Mouse (Mus musculus) olfactory bulb, adult 2 months (tissue): ENCODE measurements around the gene Trim10. TPM values are rescaled to one million over a fixed set of nuclear protein-coding genes. Genes with fewer than 3 reads are reported as not detected.

Source experiments
- H3K27ac ChIP-seq: fragments of 200-500 bp; 2 replicates; pipeline ENCODE4 v1.5.1; 2012; ENCODE audit warnings: low read depth, low read length; ENCODE audit not compliant: insufficient read depth
- H3K4me1 ChIP-seq: fragments of 200-500 bp; 2 replicates; pipeline ENCODE4 v1.6.1; 2012; ENCODE audit warnings: low read length; ENCODE audit not compliant: control insufficient read depth, insufficient read depth
- H3K4me3 ChIP-seq: fragments of 200-500 bp; 2 replicates; pipeline ENCODE4 v1.5.1; 2012; ENCODE audit warnings: mild to moderate bottlenecking, low read depth, low read length, moderate library complexity; ENCODE audit not compliant: insufficient read depth
- CTCF ChIP-seq: fragments of 200-500 bp; IDR thresholded peaks from 2 replicates; pipeline ENCODE4 v1.5.1; 2012; ENCODE audit warnings: low read depth, mild to moderate bottlenecking, low read length, moderate library complexity; ENCODE audit not compliant: insufficient read depth
- POLR2A ChIP-seq: fragments of 200-500 bp; IDR thresholded peaks from 2 replicates; pipeline ENCODE4 v1.6.1; 2012; ENCODE audit warnings: mild to moderate bottlenecking, low read depth, low read length, moderate library complexity; ENCODE audit not compliant: insufficient read depth
- WGBS: fragments of 180-500 bp; shearing (Covaris S2); methylation state at CpG from one replicate; pipeline ENCODE4 v1.1.7; 2018; 5-methylcytosine and 5-hydroxymethylcytosine counted together
- polyA plus RNA-seq: library from polyadenylated mRNA; stranded (reverse); fragments of >200 nt; gene quantifications from 2 replicates; pipeline ENCODE4 v1.2.4, GENCODE M21; 2012; ENCODE audit warnings: low replicate concordance; ENCODE audit not compliant: missing spikeins, insufficient read depth, insufficient read length

Gene Trim10
- polyA plus RNA-seq, 1 experiment: not detected

GRCm38 (mm10) chr17:36851200-36851599 lies 18.2 kb upstream of the Trim10 start:
- Histone ChIP-seq H3K4me3 (no peak overlapping the region), H3K27ac (no peak overlapping the region), H3K4me1 (no peaks in the 10 kb centered on the region; the same call in 1 of the 2 replicates)
- 85% methylated on average over 5 of the region's 5 CpGs for WGBS
- TF ChIP-seq POLR2A (no peak), CTCF (no peak)

GRCm38 (mm10) chr17:36851627-36852026 lies 17.7 kb upstream of the Trim10 start:
- TF ChIP-seq POLR2A (no peak), CTCF (no peak)
- 89% methylated on average over 5 of the region's 5 CpGs for WGBS
- Histone ChIP-seq H3K4me3 (no peak overlapping the region), H3K27ac (no peak overlapping the region), H3K4me1 (no peaks in the 10 kb centered on the region; the same call in 1 of the 2 replicates)

- TF ChIP-seq CTCF (no peak), POLR2A (no peak)
- no peak overlapping the region for H3K27ac ChIP-seq
- WGBS: 95% methylated on average over 3 of the region's 3 CpGs
- no peaks in the 10 kb centered on the region for H3K4me1 ChIP-seq
- H3K4me3 ChIP-seq: no peak overlapping the region
Measured at GRCm38 (mm10) chr17:36855484-36855883, 13.9 kb upstream of the Trim10 start.

GRCm38 (mm10) chr17:36856236-36856635 lies 13.1 kb upstream of the Trim10 start:
- H3K4me1 ChIP-seq: no peaks in the 10 kb centered on the region
- no peak for TF ChIP-seq POLR2A
- TF ChIP-seq CTCF: no peak
- WGBS: 87% methylated on average over 4 of the region's 4 CpGs
- H3K27ac ChIP-seq: no peak overlapping the region
- H3K4me3 ChIP-seq: no peak overlapping the region

GRCm38 (mm10) chr17:36858181-36858580 lies 11.2 kb upstream of the Trim10 start:
- no peak overlapping the region for H3K4me3 ChIP-seq
- 89% methylated on average over 3 of the region's 3 CpGs for WGBS
- TF ChIP-seq POLR2A (no peak), CTCF (no peak)

GRCm38 (mm10) chr17:36861680-36862079 lies 7.7 kb upstream of the Trim10 start:
- H3K27ac ChIP-seq: no peak overlapping the region
- H3K4me1 ChIP-seq: peaks cover 2% of the 10 kb centered on the region
- 56% methylated on average over 2 of the region's 2 CpGs for WGBS
- no peak overlapping the region for H3K4me3 ChIP-seq
- TF ChIP-seq CTCF (no peak), POLR2A (no peak)

More at GRCm38 (mm10) chr17:36858181-36858580, 11.2 kb upstream of the Trim10 start:
- H3K27ac ChIP-seq: no peak overlapping the region
- H3K4me1 ChIP-seq: no peaks in the 10 kb centered on the region

- WGBS: 13% methylated on average over 29 of the region's 29 CpGs
- Histone ChIP-seq H3K4me3 (no peak within 1 kb of the TSS), H3K27ac (no peak within 1 kb of the TSS), H3K4me1 (peaks cover 13% of the 10 kb centered on the region)
- TF ChIP-seq POLR2A (no peak), CTCF (no peak)
Measured at GRCm38 (mm10) chr17:36866719-36867527, 2.5 kb upstream of the Trim10 start, which contains the start of gene Trim15. Gene Trim15, minus strand, starts transcription at chr17:36867210.

GRCm38 (mm10) chr17:36868836-36869235 lies 538 bp upstream of the Trim10 start:
- H3K4me3 ChIP-seq: no peak overlapping the region
- TF ChIP-seq POLR2A (no peak), CTCF (no peak)
- 93% methylated on average over 2 of the region's 2 CpGs for WGBS
- H3K27ac ChIP-seq: no peak overlapping the region
- H3K4me1 ChIP-seq: peaks cover 13% of the 10 kb centered on the region

GRCm38 (mm10) chr17:36869955-36870810 lies 809 bp downstream of the Trim10 start:
- WGBS: 70% methylated on average over 25 of the region's 25 CpGs
- Histone ChIP-seq H3K27ac (no peak overlapping the region), H3K4me1 (peaks cover 13% of the 10 kb centered on the region), H3K4me3 (no peak overlapping the region)
- TF ChIP-seq POLR2A (no peak), CTCF (no peak)
